Mouse (Mus musculus): ENCODE data around the gene Lhpp. TPM values are rescaled to one million over a fixed set of nuclear protein-coding genes. Genes with fewer than 3 reads are reported as not detected.

Lhpp gene
- polyA plus RNA-seq, 1 experiment from 2014 or later, result 26.4 TPM

GRCm38 (mm10) chr7:132723906-132724305 is 113.5 kb downstream of the Lhpp start:
- H3K9ac ChIP-seq (ENCODE audit: low read length), result no peak overlapping the region
- H3K9me3 ChIP-seq (ENCODE audit: control insufficient read depth, low read length), result no peaks in the 10 kb centered on the region
- H3K36me3 ChIP-seq (ENCODE audit: control insufficient read depth, insufficient read depth, low read length), result no peaks in the 10 kb centered on the region
- ATAC-seq (ENCODE audit: insufficient read depth, low FRiP score, low TSS enrichment) (no peak), DNase-seq (ENCODE audit: low spot score) (no peak)
- H3K4me1 ChIP-seq (ENCODE audit: control insufficient read depth, insufficient read depth, low read length), result no peaks in the 10 kb centered on the region
- H3K27me3 ChIP-seq (ENCODE audit: control insufficient read depth, insufficient read depth, low read length), result no peaks in the 10 kb centered on the region
- 92% methylated on average over 11 of the region's 11 CpGs for WGBS
- H3K4me2 ChIP-seq (ENCODE audit: low read depth), result no peak overlapping the region
- H3K4me3 ChIP-seq (ENCODE audit: low read depth, low read length), result no peak overlapping the region
- no peak overlapping the region for H3K27ac ChIP-seq (ENCODE audit: low read depth, low read length)

- 87% methylated on average over 5 of the region's 5 CpGs for WGBS
- H3K4me2 ChIP-seq (ENCODE audit: low read depth), result no peak overlapping the region
- no peaks in the 10 kb centered on the region for H3K4me1 ChIP-seq (ENCODE audit: control insufficient read depth, insufficient read depth, low read length)
- no peak overlapping the region for H3K4me3 ChIP-seq (ENCODE audit: low read depth, low read length)
- no peak for DNase-seq (ENCODE audit: low spot score)
- no peaks in the 10 kb centered on the region for H3K27me3 ChIP-seq (ENCODE audit: control insufficient read depth, insufficient read depth, low read length)
- no peaks in the 10 kb centered on the region for H3K9me3 ChIP-seq (ENCODE audit: control insufficient read depth, low read length)
- no peak for ATAC-seq (ENCODE audit: insufficient read depth, low FRiP score, low TSS enrichment)
- no peak overlapping the region for H3K27ac ChIP-seq (ENCODE audit: low read depth, low read length)
- H3K36me3 ChIP-seq (ENCODE audit: control insufficient read depth, insufficient read depth, low read length), result no peaks in the 10 kb centered on the region
- H3K9ac ChIP-seq (ENCODE audit: low read length), result no peak overlapping the region
These were observed 114.1 kb downstream of the Lhpp start for GRCm38 (mm10) chr7:132724501-132725062.

- H3K27me3 ChIP-seq (ENCODE audit: control insufficient read depth, insufficient read depth, low read length), result no peaks in the 10 kb centered on the region
- H3K9ac ChIP-seq (ENCODE audit: low read length), result no peak overlapping the region
- H3K4me3 ChIP-seq (ENCODE audit: low read depth, low read length), result no peak overlapping the region
- H3K36me3 ChIP-seq (ENCODE audit: control insufficient read depth, insufficient read depth, low read length), result no peaks in the 10 kb centered on the region
- H3K27ac ChIP-seq (ENCODE audit: low read depth, low read length), result no peak overlapping the region
- H3K4me2 ChIP-seq (ENCODE audit: low read depth), result no peak overlapping the region
- WGBS, result 77% methylated on average over 13 of the region's 13 CpGs
- DNase-seq (ENCODE audit: low spot score) (no peak), ATAC-seq (ENCODE audit: insufficient read depth, low FRiP score, low TSS enrichment) (no peak)
- H3K4me1 ChIP-seq (ENCODE audit: control insufficient read depth, insufficient read depth, low read length), result peaks cover under 1% of the 10 kb centered on the region; the same call in 1 of the 2 replicates
- no peaks in the 10 kb centered on the region for H3K9me3 ChIP-seq (ENCODE audit: control insufficient read depth, low read length)
These were observed 115.8 kb downstream of the Lhpp start for GRCm38 (mm10) chr7:132726106-132726861.

- Histone ChIP-seq H3K9me3 (ENCODE audit: control insufficient read depth, low read length) (no peaks in the 10 kb centered on the region), H3K27ac (ENCODE audit: low read depth, low read length) (no peak overlapping the region), H3K36me3 (ENCODE audit: control insufficient read depth, insufficient read depth, low read length) (no peaks in the 10 kb centered on the region), H3K4me3 (ENCODE audit: low read depth, low read length) (no peak overlapping the region), H3K27me3 (ENCODE audit: control insufficient read depth, insufficient read depth, low read length) (no peaks in the 10 kb centered on the region), H3K4me1 (ENCODE audit: control insufficient read depth, insufficient read depth, low read length) (peaks cover 25% of the 10 kb centered on the region), H3K9ac (ENCODE audit: low read length) (no peak overlapping the region), H3K4me2 (ENCODE audit: low read depth) (no peak overlapping the region)
- ATAC-seq (ENCODE audit: insufficient read depth, low FRiP score, low TSS enrichment) (no peak), DNase-seq (ENCODE audit: low spot score) (no peak)
- WGBS, result 74% methylated on average over 4 of the region's 4 CpGs
These were observed 118.8 kb downstream of the Lhpp start for GRCm38 (mm10) chr7:132729093-132729831.

GRCm38 (mm10) chr7:132730510-132730909 is 120.1 kb downstream of the Lhpp start:
- Histone ChIP-seq H3K4me3 (ENCODE audit: low read depth, low read length) (no peak overlapping the region), H3K27ac (ENCODE audit: low read depth, low read length) (no peak overlapping the region), H3K36me3 (ENCODE audit: control insufficient read depth, insufficient read depth, low read length) (no peaks in the 10 kb centered on the region), H3K27me3 (ENCODE audit: control insufficient read depth, insufficient read depth, low read length) (no peaks in the 10 kb centered on the region), H3K4me1 (ENCODE audit: control insufficient read depth, insufficient read depth, low read length) (peaks cover 27% of the 10 kb centered on the region), H3K4me2 (ENCODE audit: low read depth) (no peak overlapping the region), H3K9ac (ENCODE audit: low read length) (no peak overlapping the region), H3K9me3 (ENCODE audit: control insufficient read depth, low read length) (no peaks in the 10 kb centered on the region)
- DNase-seq (ENCODE audit: low spot score) (no peak), ATAC-seq (ENCODE audit: insufficient read depth, low FRiP score, low TSS enrichment) (no peak; the same call in 1 of the 2 replicates)
- 79% methylated on average over 7 of the region's 7 CpGs for WGBS

- peaks cover 29% of the 10 kb centered on the region for H3K4me1 ChIP-seq (ENCODE audit: control insufficient read depth, insufficient read depth, low read length)
- H3K4me2 ChIP-seq (ENCODE audit: low read depth), result no peak overlapping the region
- DNase-seq (ENCODE audit: low spot score) (no peak), ATAC-seq (ENCODE audit: insufficient read depth, low FRiP score, low TSS enrichment) (no peak)
- no peak overlapping the region for H3K27ac ChIP-seq (ENCODE audit: low read depth, low read length)
- H3K36me3 ChIP-seq (ENCODE audit: control insufficient read depth, insufficient read depth, low read length), result no peaks in the 10 kb centered on the region
- H3K4me3 ChIP-seq (ENCODE audit: low read depth, low read length), result no peak overlapping the region
- H3K9me3 ChIP-seq (ENCODE audit: control insufficient read depth, low read length), result no peaks in the 10 kb centered on the region
- H3K27me3 ChIP-seq (ENCODE audit: control insufficient read depth, insufficient read depth, low read length), result no peaks in the 10 kb centered on the region
- no peak overlapping the region for H3K9ac ChIP-seq (ENCODE audit: low read length)
- WGBS, result 37% methylated on average over 6 of the region's 6 CpGs
These were observed 121.1 kb downstream of the Lhpp start for GRCm38 (mm10) chr7:132731558-132731957.

- H3K27ac ChIP-seq (ENCODE audit: low read depth, low read length), result no peak overlapping the region
- WGBS, result 53% methylated on average over 6 of the region's 6 CpGs
- ATAC-seq (ENCODE audit: insufficient read depth, low FRiP score, low TSS enrichment) (no peak), DNase-seq (ENCODE audit: low spot score) (no peak)
- H3K4me2 ChIP-seq (ENCODE audit: low read depth), result no peak overlapping the region
- H3K36me3 ChIP-seq (ENCODE audit: control insufficient read depth, insufficient read depth, low read length), result no peaks in the 10 kb centered on the region
- no peak overlapping the region for H3K9ac ChIP-seq (ENCODE audit: low read length)
- no peaks in the 10 kb centered on the region for H3K27me3 ChIP-seq (ENCODE audit: control insufficient read depth, insufficient read depth, low read length)
- peaks cover 29% of the 10 kb centered on the region for H3K4me1 ChIP-seq (ENCODE audit: control insufficient read depth, insufficient read depth, low read length)
- H3K4me3 ChIP-seq (ENCODE audit: low read depth, low read length), result no peak overlapping the region
- no peaks in the 10 kb centered on the region for H3K9me3 ChIP-seq (ENCODE audit: control insufficient read depth, low read length)
These were observed 121.8 kb downstream of the Lhpp start for GRCm38 (mm10) chr7:132732136-132732789.

- no peak overlapping the region for H3K4me2 ChIP-seq (ENCODE audit: low read depth)
- peak overlapping the region; percentile 30; the same call in 1 of the 2 replicates for H3K27ac ChIP-seq (ENCODE audit: low read depth, low read length)
- H3K36me3 ChIP-seq (ENCODE audit: control insufficient read depth, insufficient read depth, low read length), result no peaks in the 10 kb centered on the region
- H3K27me3 ChIP-seq (ENCODE audit: control insufficient read depth, insufficient read depth, low read length), result no peaks in the 10 kb centered on the region
- WGBS, result 44% methylated on average over 6 of the region's 6 CpGs
- H3K4me1 ChIP-seq (ENCODE audit: control insufficient read depth, insufficient read depth, low read length), result peaks cover 29% of the 10 kb centered on the region
- H3K9me3 ChIP-seq (ENCODE audit: control insufficient read depth, low read length), result no peaks in the 10 kb centered on the region
- no peak overlapping the region for H3K9ac ChIP-seq (ENCODE audit: low read length)
- ATAC-seq (ENCODE audit: insufficient read depth, low FRiP score, low TSS enrichment) (no peak; the same call in 1 of the 2 replicates), DNase-seq (ENCODE audit: low spot score) (no peak)
- H3K4me3 ChIP-seq (ENCODE audit: low read depth, low read length), result no peak overlapping the region
These were observed 123.1 kb downstream of the Lhpp start for GRCm38 (mm10) chr7:132733521-132733920.
